Mouse (Mus musculus) testis, adult 2 months (tissue): ENCODE measurements around the gene Myoz1.

Experiments used
- CTCF ChIP-seq: fragments of 200-500 bp; IDR thresholded peaks from 2 replicates; pipeline ENCODE4 v1.5.1; 2012; ENCODE audit warnings: low read depth, mild to moderate bottlenecking, inconsistent platforms, low read length, moderate library complexity; ENCODE audit not compliant: control insufficient read depth, insufficient read depth, insufficient replicate concordance
- POLR2A ChIP-seq: fragments of 200-500 bp; IDR thresholded peaks from 2 replicates; pipeline ENCODE4 v1.6.1; 2012; ENCODE audit warnings: low read depth, mild to moderate bottlenecking, inconsistent platforms, low read length, moderate library complexity; ENCODE audit not compliant: control insufficient read depth

DNA sequence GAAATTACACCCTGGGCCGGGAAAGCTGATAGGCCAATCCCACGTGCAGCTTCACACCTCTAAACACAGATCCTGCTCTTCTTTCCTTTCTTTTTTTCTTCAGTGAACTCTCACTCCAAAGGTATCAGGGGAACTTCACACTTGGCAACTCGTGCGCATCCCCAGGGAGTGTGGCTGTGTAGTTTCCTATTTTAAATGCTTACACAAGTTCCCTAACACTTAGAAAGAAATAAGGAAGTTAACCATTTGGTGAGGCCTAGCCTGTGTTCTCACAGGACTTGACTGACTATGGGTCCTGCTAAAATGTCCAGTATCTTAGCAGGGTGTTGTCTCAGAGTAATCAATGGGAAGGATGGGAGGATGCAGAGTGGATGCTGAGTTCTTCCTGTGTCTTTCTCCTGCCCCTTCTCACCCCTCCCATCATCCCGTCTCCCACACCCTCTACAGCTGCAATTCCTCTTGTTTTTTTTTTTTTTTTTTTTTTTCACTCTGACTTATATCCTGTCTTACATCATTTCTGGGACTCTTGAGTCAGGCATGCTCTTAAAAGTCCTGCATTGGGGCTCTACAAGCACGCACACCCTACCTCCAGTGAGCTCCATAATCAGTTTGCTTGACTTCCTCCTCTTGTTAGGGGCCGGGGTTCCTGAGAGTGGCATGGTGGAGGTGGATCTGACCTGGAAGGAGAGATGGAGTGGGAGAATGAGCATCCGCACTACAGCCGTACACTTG is 1.5 kb downstream of the Myoz1 start:
- TF ChIP-seq CTCF: no peak
- no peak for TF ChIP-seq POLR2A
